Mouse (Mus musculus) olfactory bulb, adult 2 months (tissue): ENCODE results near the gene Cks2. TPM values are rescaled to one million over a fixed set of nuclear protein-coding genes. Genes with fewer than 3 reads are reported as not detected.

Experiments used
- H3K27ac ChIP-seq: fragments of 200-500 bp; 2 replicates; pipeline ENCODE4 v1.5.1; 2012; ENCODE audit warnings: low read depth, low read length; ENCODE audit not compliant: insufficient read depth
- H3K4me1 ChIP-seq: fragments of 200-500 bp; 2 replicates; pipeline ENCODE4 v1.6.1; 2012; ENCODE audit warnings: low read length; ENCODE audit not compliant: control insufficient read depth, insufficient read depth
- H3K4me3 ChIP-seq: fragments of 200-500 bp; 2 replicates; pipeline ENCODE4 v1.5.1; 2012; ENCODE audit warnings: mild to moderate bottlenecking, low read depth, low read length, moderate library complexity; ENCODE audit not compliant: insufficient read depth
- CTCF ChIP-seq: fragments of 200-500 bp; IDR thresholded peaks from 2 replicates; pipeline ENCODE4 v1.5.1; 2012; ENCODE audit warnings: low read depth, mild to moderate bottlenecking, low read length, moderate library complexity; ENCODE audit not compliant: insufficient read depth
- POLR2A ChIP-seq: fragments of 200-500 bp; IDR thresholded peaks from 2 replicates; pipeline ENCODE4 v1.6.1; 2012; ENCODE audit warnings: mild to moderate bottlenecking, low read depth, low read length, moderate library complexity; ENCODE audit not compliant: insufficient read depth
- WGBS: fragments of 180-500 bp; shearing (Covaris S2); methylation state at CpG from one replicate; pipeline ENCODE4 v1.1.7; 2018; 5-methylcytosine and 5-hydroxymethylcytosine counted together
- polyA plus RNA-seq: library from polyadenylated mRNA; stranded (reverse); fragments of >200 nt; gene quantifications from 2 replicates; pipeline ENCODE4 v1.2.4, GENCODE M21; 2012; ENCODE audit warnings: low replicate concordance; ENCODE audit not compliant: missing spikeins, insufficient read depth, insufficient read length

Gene Cks2
- polyA plus RNA-seq, 1 experiment: not detected

DNA sequence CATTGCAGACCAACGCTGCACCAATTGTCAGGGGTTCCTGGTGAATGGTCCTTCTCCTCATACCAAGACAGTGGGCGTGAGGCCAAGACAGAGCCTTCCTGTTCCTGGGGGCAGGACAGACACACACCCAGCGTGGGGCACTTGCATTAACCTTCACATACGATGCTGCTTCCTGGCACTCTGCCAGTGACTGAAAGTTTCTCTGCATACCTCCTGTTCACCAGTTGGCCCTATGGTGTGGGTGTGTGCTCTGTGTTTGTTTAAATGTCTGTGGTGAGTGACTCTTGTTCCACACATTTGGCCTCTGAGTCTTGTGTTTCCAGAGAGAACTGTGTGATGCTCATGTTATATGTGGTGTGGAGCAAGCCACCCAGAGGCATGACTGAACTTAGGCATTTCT, 31.6 kb downstream of the Cks2 start:
- H3K27ac ChIP-seq: no peak overlapping the region

GRCm38 (mm10) chr13:51677041-51677440, 32.0 kb downstream of the Cks2 start:
- no peak overlapping the region for H3K4me3 ChIP-seq
- TF ChIP-seq POLR2A (no peak), CTCF (no peak)
- H3K4me1 ChIP-seq: peaks cover 10% of the 10 kb centered on the region
- H3K27ac ChIP-seq: no peak overlapping the region
- 95% methylated on average over 12 of the region's 12 CpGs for WGBS

More for the DNA sequence above, 31.6 kb downstream of the Cks2 start:
- 71% methylated on average over 4 of the region's 4 CpGs for WGBS
- TF ChIP-seq POLR2A: no peak
- no peak for TF ChIP-seq CTCF
- Histone ChIP-seq H3K4me3 (no peak overlapping the region), H3K4me1 (peaks cover 10% of the 10 kb centered on the region)

- Histone ChIP-seq H3K27ac (no peak overlapping the region), H3K4me1 (peaks cover 10% of the 10 kb centered on the region), H3K4me3 (no peak overlapping the region)
- TF ChIP-seq POLR2A (no peak), CTCF (no peak)
- WGBS: 84% methylated on average over 7 of the region's 7 CpGs
Measured at GRCm38 (mm10) chr13:51677630-51678185, 32.7 kb downstream of the Cks2 start.

DNA sequence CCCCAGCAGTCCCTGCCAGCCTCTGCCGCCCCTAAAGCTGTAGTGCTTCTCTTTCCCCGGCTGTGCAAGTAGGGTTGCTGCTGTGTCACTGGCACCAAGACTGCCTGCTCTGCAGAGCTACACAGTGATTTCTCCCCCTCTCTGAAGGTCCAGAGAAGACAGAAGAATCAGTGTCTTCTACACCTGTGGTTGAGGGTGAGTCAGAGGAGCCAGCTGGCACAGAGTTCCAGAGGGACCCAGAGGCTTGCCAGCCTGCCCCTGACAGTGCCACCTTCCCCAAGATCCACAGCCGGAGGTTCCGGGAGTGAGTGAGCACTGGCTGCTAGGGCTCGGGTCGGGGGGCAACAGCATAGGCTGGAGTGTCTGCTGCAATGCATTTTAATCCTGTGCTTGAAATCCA, 33.7 kb downstream of the Cks2 start:
- Histone ChIP-seq H3K4me1 (peaks cover 10% of the 10 kb centered on the region), H3K4me3 (no peak overlapping the region), H3K27ac (no peak overlapping the region)
- 52% methylated on average over 6 of the region's 6 CpGs for WGBS
- TF ChIP-seq CTCF (no peak), POLR2A (no peak)

- peaks cover 10% of the 10 kb centered on the region for H3K4me1 ChIP-seq
- no peak overlapping the region for H3K27ac ChIP-seq
- TF ChIP-seq CTCF (no peak), POLR2A (no peak)
- WGBS: 76% methylated on average over 4 of the region's 4 CpGs
- no peak overlapping the region for H3K4me3 ChIP-seq
Measured at GRCm38 (mm10) chr13:51679332-51679731, 34.3 kb downstream of the Cks2 start.

DNA sequence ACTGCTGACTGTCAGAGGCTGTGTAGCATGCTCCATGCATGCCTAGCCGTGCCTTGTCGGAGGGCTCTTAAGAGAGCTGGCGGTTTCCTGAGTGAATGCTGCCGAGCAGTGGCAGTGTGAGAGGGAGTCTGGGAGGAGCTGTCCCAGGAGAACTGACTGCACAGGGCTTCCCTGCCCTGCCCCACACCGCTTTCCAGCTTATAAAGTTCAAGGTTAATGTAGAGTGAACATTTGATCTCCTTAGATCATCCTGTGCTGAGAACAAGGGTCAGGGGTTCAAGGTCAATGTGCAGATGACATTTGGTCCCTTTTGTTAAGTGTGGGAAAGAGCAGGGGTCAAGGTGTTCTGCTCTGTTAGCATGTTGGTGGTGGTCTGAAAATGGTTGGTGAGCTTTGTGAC, 36.0 kb downstream of the Cks2 start:
- 80% methylated on average over 5 of the region's 5 CpGs for WGBS
- H3K27ac ChIP-seq: no peak overlapping the region
- TF ChIP-seq CTCF (no peak), POLR2A (no peak)
- H3K4me1 ChIP-seq: peaks cover 10% of the 10 kb centered on the region
- H3K4me3 ChIP-seq: no peak overlapping the region

GRCm38 (mm10) chr13:51681634-51682033, 36.6 kb downstream of the Cks2 start:
- TF ChIP-seq CTCF: no peak
- no peak for TF ChIP-seq POLR2A
- Histone ChIP-seq H3K27ac (no peak overlapping the region), H3K4me1 (peaks cover 10% of the 10 kb centered on the region), H3K4me3 (no peak overlapping the region)
- WGBS: 91% methylated on average over 8 of the region's 8 CpGs

DNA sequence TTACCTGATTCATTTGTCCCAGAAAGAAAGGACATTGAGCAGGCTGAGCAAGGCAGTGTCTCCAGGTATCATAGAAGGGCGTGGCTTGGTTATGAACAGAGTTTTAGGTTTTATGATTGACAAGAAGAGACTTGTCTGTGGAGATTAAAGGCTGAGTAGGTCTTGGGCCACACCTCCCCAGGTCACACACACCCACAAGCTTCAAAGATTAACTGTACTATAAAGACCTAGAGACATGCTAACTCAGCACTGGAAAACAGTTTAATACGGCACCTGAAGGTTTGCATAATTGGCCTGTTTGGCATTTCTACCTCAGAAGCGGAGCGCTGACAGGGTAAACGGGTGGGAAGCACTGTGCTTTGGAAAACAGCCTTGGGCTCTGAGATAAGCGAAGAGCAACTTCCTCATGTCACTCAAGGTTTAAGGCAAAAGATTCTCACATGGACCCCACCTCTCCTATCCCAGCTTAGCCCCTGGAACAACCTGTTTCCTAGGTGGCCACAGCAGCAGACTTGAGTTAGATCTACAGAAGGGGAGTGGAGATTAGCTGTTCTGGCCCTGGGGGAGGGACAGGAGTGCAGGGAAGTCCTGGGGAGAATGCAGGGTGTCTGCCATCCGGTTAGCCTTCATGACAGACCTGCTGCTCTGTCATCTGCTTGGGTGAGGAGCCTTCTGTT, 40.4 kb downstream of the Cks2 start:
- WGBS: 90% methylated on average over 7 of the region's 7 CpGs
- Histone ChIP-seq H3K4me1 (no peaks in the 10 kb centered on the region), H3K27ac (no peak overlapping the region), H3K4me3 (no peak overlapping the region)
- TF ChIP-seq POLR2A: no peak
- no peak for TF ChIP-seq CTCF

DNA sequence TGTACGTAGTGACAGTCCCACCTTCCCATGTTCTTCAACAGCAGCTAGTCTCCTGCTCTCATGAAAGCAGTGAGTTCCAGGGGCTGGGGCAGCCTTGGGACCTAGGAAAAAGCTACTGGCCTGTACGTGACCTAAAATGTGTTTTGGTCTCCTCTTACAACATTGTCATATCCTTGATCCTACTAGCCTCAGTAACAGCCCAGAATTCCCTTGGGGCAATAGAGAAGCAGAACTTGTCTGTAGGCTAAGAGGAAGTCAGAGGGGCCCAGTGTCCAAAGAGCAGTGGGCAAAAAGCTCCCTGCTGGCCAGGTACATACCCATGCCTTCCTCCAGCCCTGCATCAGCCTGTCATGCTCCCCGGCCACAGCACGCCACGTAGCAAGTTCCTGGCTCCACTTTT, 41.9 kb downstream of the Cks2 start:
- TF ChIP-seq CTCF (no peak), POLR2A (no peak)
- no peak overlapping the region for H3K27ac ChIP-seq

DNA sequence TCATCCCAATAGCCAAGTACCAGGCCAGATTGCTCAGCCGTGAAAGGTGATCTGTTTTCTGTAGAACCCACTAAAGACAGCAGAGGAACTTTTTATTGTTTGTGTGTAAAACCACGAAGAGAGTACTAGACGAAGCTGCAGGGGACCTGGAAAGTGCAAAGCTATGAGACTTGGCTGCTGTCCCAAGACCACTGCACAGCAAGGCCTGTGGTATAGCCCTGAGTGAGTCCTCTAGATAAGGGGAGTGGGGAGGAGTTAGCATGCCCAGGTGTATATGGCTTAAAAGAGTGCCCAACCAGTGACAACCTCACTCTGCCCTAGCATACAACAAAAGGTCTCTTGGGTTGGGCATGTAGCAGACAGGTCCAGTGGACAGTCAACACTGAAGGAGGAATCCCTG, 43.7 kb downstream of the Cks2 start:
- WGBS: 45% methylated on average over 3 of the region's 3 CpGs
- Histone ChIP-seq H3K27ac (no peak overlapping the region), H3K4me1 (no peaks in the 10 kb centered on the region), H3K4me3 (no peak overlapping the region)
- no peak for TF ChIP-seq POLR2A
- TF ChIP-seq CTCF: no peak

More for the DNA sequence above, 41.9 kb downstream of the Cks2 start:
- H3K4me1 ChIP-seq: no peaks in the 10 kb centered on the region
- WGBS: 98% methylated on average over 5 of the region's 5 CpGs
- no peak overlapping the region for H3K4me3 ChIP-seq
